Mouse (Mus musculus): Measurements from ENCODE around the gene Mast2. TPM values are rescaled to one million over a fixed set of nuclear protein-coding genes. Genes with fewer than 3 reads are reported as not detected.

The Mast2 gene
- total and polyA plus RNA-seq, 3 experiments, result 4.2 to 21.4 (median 11.1) TPM

GRCm38 (mm10) chr4:116403884-116404283 is 60.1 kb downstream of the Mast2 start:
- no peaks in the 10 kb centered on the region for H3K79me2 ChIP-seq (replicated peaks; ENCODE audit: control insufficient read depth, extremely low read depth, insufficient read depth, poor library complexity, severe bottlenecking)
- no peaks in the 10 kb centered on the region for H3K27me3 ChIP-seq (replicated peaks)
- H3K4me1 ChIP-seq (ENCODE audit: control insufficient read depth in 1 of 2, insufficient read depth in 2 of 2), result peaks cover 0 to 18% of the 10 kb centered on the region in 2 experiments; a peak in 2 of 4 replicates
- no peaks in the 10 kb centered on the region for H3K36me3 ChIP-seq (replicated peaks in 1 of 2; ENCODE audit: control insufficient read depth in 1 of 2, insufficient read depth in 1 of 2, low read length in 1 of 2)
- H3K4me3 ChIP-seq (replicated peaks in 1 of 3; ENCODE audit: low read depth in 2 of 3, low read length in 2 of 3, poor library complexity in 1 of 3), result no peak overlapping the region
- no peak overlapping the region for H3K27ac ChIP-seq (ENCODE audit: insufficient read depth, low read depth)
- no peaks in the 10 kb centered on the region for H3K9me3 ChIP-seq (replicated peaks; ENCODE audit: low read length)
- H3K4me2 ChIP-seq (ENCODE audit: insufficient read depth, low read depth, poor library complexity, severe bottlenecking), result no peak overlapping the region
- DNase-seq (ENCODE audit: extremely low read depth), result no peak
- H3K9ac ChIP-seq (ENCODE audit: insufficient read depth, low read depth), result no peak overlapping the region
- dilution Hi-C loops (cut with MboI; ENCODE audit: extremely low pct_ligation_motif_present, extremely low pct_unique_long_range_greater_than_20kb, low sequenced_read_pairs), result no loop called here
- TF ChIP-seq RCOR1 (conservative IDR thresholded peaks at IDR 0.05; ENCODE audit: low read depth, low read length) (no peak), TBP (conservative IDR thresholded peaks at IDR 0.05; ENCODE audit: low read depth, low read length) (no peak), KAT2A (IDR thresholded peaks at IDR 0.05; ENCODE audit: insufficient replicate concordance, low read length) (no peak), IRF4 (IDR thresholded peaks at IDR 0.05; ENCODE audit: low read depth, low read length) (no peak), GABPA (IDR thresholded peaks at IDR 0.05; ENCODE audit: insufficient replicate concordance, low read depth, low read length) (no peak), CHD2 (IDR thresholded peaks at IDR 0.05; ENCODE audit: low read length) (no peak), CTCF (conservative IDR thresholded peaks at IDR 0.05 in 1 of 2, IDR thresholded peaks at IDR 0.05 in 1 of 2; ENCODE audit: low read depth in 2 of 2, low read length in 2 of 2) (peak in 1 of 2 experiments; percentile 7; a peak in 1 of 4 replicates), USF2 (conservative IDR thresholded peaks at IDR 0.05; ENCODE audit: low read depth, low read length) (no peak), NRF1 (IDR thresholded peaks at IDR 0.05; ENCODE audit: low read depth, low read length) (no peak), ZKSCAN1 (IDR thresholded peaks at IDR 0.05; ENCODE audit: borderline replicate concordance, low read depth, low read length) (no peak), USF1 (IDR thresholded peaks at IDR 0.05; ENCODE audit: low read depth, low read length) (no peak), SMC3 (IDR thresholded peaks at IDR 0.05; ENCODE audit: low read depth, low read length) (peak; percentile 15; the same call in 1 of the 2 replicates)
- in situ Hi-C loops (cut with MboI; ENCODE audit: low pct_ligation_motif_present, low pct_unique_long_range_greater_than_20kb, low sequenced_read_pairs), result no loop called here

GRCm38 (mm10) chr4:116402708-116403107 is 61.3 kb downstream of the Mast2 start:
- dilution Hi-C loops (cut with MboI; ENCODE audit: extremely low pct_ligation_motif_present, extremely low pct_unique_long_range_greater_than_20kb, low sequenced_read_pairs), result no loop called here
- Histone ChIP-seq H3K4me3 (replicated peaks in 1 of 3; ENCODE audit: low read depth in 2 of 3, low read length in 2 of 3, poor library complexity in 1 of 3) (no peak overlapping the region), H3K4me1 (ENCODE audit: control insufficient read depth in 1 of 2, insufficient read depth in 2 of 2) (peaks cover 0 to 18% of the 10 kb centered on the region in 2 experiments; a peak in 2 of 4 replicates), H3K4me2 (ENCODE audit: insufficient read depth, low read depth, poor library complexity, severe bottlenecking) (no peak overlapping the region), H3K79me2 (replicated peaks; ENCODE audit: control insufficient read depth, extremely low read depth, insufficient read depth, poor library complexity, severe bottlenecking) (no peaks in the 10 kb centered on the region), H3K9me3 (replicated peaks; ENCODE audit: low read length) (no peaks in the 10 kb centered on the region), H3K27ac (ENCODE audit: insufficient read depth, low read depth) (no peak overlapping the region), H3K36me3 (replicated peaks in 1 of 2; ENCODE audit: control insufficient read depth in 1 of 2, insufficient read depth in 1 of 2, low read length in 1 of 2) (no peaks in the 10 kb centered on the region), H3K27me3 (replicated peaks) (no peaks in the 10 kb centered on the region), H3K9ac (ENCODE audit: insufficient read depth, low read depth) (no peak overlapping the region)
- TF ChIP-seq MAFK (IDR thresholded peaks at IDR 0.05; ENCODE audit: insufficient replicate concordance, low read length) (peak; percentile 61; the same call in 1 of the 2 replicates), IRF4 (IDR thresholded peaks at IDR 0.05; ENCODE audit: low read depth, low read length) (no peak), USF1 (IDR thresholded peaks at IDR 0.05; ENCODE audit: low read depth, low read length) (no peak), GABPA (IDR thresholded peaks at IDR 0.05; ENCODE audit: insufficient replicate concordance, low read depth, low read length) (no peak)
- no peak for DNase-seq (ENCODE audit: extremely low read depth)
- in situ Hi-C loops (cut with MboI; ENCODE audit: low pct_ligation_motif_present, low pct_unique_long_range_greater_than_20kb, low sequenced_read_pairs), result no loop called here

GRCm38 (mm10) chr4:116398051-116398450 is 65.9 kb downstream of the Mast2 start:
- no peak for DNase-seq (ENCODE audit: extremely low read depth)
- H3K9me3 ChIP-seq (replicated peaks; ENCODE audit: low read length), result no peaks in the 10 kb centered on the region
- H3K27ac ChIP-seq (ENCODE audit: insufficient read depth, low read depth), result no peak overlapping the region
- no peak overlapping the region for H3K9ac ChIP-seq (ENCODE audit: insufficient read depth, low read depth)
- no peak overlapping the region for H3K4me3 ChIP-seq (replicated peaks in 1 of 3; ENCODE audit: low read depth in 2 of 3, low read length in 2 of 3, poor library complexity in 1 of 3)
- no peak for TF ChIP-seq SMC3 (IDR thresholded peaks at IDR 0.05; ENCODE audit: low read depth, low read length)
- TF ChIP-seq NRF1 (IDR thresholded peaks at IDR 0.05; ENCODE audit: low read depth, low read length), result no peak
- no peak for TF ChIP-seq ZNF384 (IDR thresholded peaks at IDR 0.05; ENCODE audit: low read depth, low read length)
- no peak for TF ChIP-seq RAD21 (IDR thresholded peaks at IDR 0.05; ENCODE audit: low read depth, low read length)
- no peak for TF ChIP-seq MAZ (IDR thresholded peaks at IDR 0.05; ENCODE audit: low read depth, low read length)
- no peak for TF ChIP-seq CHD2 (IDR thresholded peaks at IDR 0.05; ENCODE audit: low read length)
- no peak for TF ChIP-seq GABPA (IDR thresholded peaks at IDR 0.05; ENCODE audit: insufficient replicate concordance, low read depth, low read length)
- no peak for TF ChIP-seq ZC3H11A (IDR thresholded peaks at IDR 0.05; ENCODE audit: low read depth, low read length)
- TF ChIP-seq ELF1 (IDR thresholded peaks at IDR 0.05; ENCODE audit: low read depth, low read length), result no peak
- H3K4me1 ChIP-seq (ENCODE audit: control insufficient read depth in 1 of 2, insufficient read depth in 2 of 2), result peaks cover 0 to 4% of the 10 kb centered on the region in 2 experiments; a peak in 1 of 4 replicates
- in situ Hi-C loops (cut with MboI; ENCODE audit: low pct_ligation_motif_present, low pct_unique_long_range_greater_than_20kb, low sequenced_read_pairs) (no loop called here), dilution Hi-C loops (cut with MboI; ENCODE audit: extremely low pct_ligation_motif_present, extremely low pct_unique_long_range_greater_than_20kb, low sequenced_read_pairs) (no loop called here)
- H3K27me3 ChIP-seq (replicated peaks), result no peaks in the 10 kb centered on the region
- H3K79me2 ChIP-seq (replicated peaks; ENCODE audit: control insufficient read depth, extremely low read depth, insufficient read depth, poor library complexity, severe bottlenecking), result no peaks in the 10 kb centered on the region
- no peaks in the 10 kb centered on the region for H3K36me3 ChIP-seq (replicated peaks in 1 of 2; ENCODE audit: control insufficient read depth in 1 of 2, insufficient read depth in 1 of 2, low read length in 1 of 2)
- H3K4me2 ChIP-seq (ENCODE audit: insufficient read depth, low read depth, poor library complexity, severe bottlenecking), result no peak overlapping the region

Measured in CH12.LX (cell line).